Mouse (Mus musculus): ENCODE measurements around the gene Magi2.

- no peak for TF ChIP-seq EP300 (IDR thresholded peaks at IDR 0.05)
- no peak for TF ChIP-seq CTCF (IDR thresholded peaks at IDR 0.05)
Observed at GRCm38 (mm10) chr5:19909071-19909470, 682.2 kb downstream of the Magi2 start.

Measured in lung, postnatal 0 days (tissue).